Mouse (Mus musculus): ENCODE measurements at regions not wholly inside any gene's neighbourhood (a gene's known extent, or its start where the extent isn't known, plus 50 kb on each side); places are given as distances from the start of the nearest gene placed in this dataset.

DNA sequence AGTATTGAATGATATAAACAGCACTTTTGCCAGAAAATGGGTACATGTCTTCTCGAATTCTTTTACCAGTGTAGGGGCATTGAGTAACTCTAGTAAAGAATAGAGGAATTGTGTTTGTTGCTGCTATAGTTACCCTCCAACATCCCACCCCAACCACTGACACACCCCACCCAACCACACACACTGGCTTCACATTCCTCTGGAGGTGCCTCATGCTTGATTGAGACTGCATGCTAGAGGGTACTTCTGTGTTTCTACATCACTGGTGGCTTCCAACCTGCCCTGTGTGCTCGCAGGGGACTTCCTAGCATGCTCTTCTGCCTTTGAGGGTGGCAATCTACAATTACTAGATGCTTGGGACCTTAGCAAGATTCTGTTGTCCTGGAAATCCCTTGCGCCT is 70.5 kb upstream of the Sv2b start:
- no peak for TF ChIP-seq CTCF (IDR thresholded peaks at IDR 0.05; ENCODE audit: low read depth)
- no peak for TF ChIP-seq EP300 (IDR thresholded peaks at IDR 0.05; ENCODE audit: low read depth)
